Mouse (Mus musculus): ENCODE results near the gene Acot6. TPM values are rescaled to one million over a fixed set of nuclear protein-coding genes. Genes with fewer than 3 reads are reported as not detected.

Acot6 gene
- 0.66 and 0.81 TPM in 2 replicates for polyA plus RNA-seq (2012; rRNA removed)

DNA sequence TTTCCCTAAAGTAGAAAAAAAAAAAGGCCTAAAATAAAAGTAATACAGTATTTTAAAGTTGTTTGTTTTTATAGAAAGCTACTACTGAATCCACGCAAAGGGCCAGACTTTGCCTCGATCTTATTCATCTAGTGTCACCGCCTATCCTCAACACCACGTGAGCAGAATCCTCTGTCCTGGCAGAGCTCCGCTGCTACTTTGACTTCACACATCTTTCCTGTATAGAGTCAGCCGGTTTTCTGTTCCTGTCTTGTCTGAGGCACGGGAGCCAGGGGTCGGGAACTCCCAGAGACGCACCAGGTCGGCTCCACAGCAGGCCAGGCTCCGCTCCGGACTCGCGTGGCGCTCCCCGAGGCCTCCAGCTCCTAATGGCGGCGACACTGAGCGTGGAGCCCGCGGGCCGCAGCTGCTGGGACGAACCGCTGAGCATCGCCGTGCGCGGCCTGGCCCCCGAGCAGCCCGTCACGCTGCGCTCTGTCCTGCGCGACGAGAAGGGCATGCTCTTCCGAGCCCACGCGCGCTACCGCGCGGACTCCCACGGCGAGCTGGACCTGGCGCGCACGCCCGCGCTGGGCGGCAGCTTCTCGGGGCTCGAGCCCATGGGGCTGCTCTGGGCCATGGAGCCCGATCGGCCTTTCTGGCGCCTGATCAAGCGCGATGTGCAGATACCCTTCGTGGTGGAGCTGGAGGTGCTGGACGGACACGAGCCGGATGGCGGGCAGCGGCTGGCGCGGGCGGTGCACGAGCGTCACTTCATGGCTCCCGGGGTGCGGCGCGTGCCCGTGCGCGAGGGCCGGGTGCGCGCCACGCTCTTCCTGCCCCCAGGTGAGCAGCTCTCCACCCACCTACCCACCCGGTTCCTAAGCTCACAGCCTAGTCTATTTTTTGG is at the start of gene Acot6:
Gene Acot6, plus strand, starts transcription at position 51 of the 889 bp plus-strand sequence.

DNA sequence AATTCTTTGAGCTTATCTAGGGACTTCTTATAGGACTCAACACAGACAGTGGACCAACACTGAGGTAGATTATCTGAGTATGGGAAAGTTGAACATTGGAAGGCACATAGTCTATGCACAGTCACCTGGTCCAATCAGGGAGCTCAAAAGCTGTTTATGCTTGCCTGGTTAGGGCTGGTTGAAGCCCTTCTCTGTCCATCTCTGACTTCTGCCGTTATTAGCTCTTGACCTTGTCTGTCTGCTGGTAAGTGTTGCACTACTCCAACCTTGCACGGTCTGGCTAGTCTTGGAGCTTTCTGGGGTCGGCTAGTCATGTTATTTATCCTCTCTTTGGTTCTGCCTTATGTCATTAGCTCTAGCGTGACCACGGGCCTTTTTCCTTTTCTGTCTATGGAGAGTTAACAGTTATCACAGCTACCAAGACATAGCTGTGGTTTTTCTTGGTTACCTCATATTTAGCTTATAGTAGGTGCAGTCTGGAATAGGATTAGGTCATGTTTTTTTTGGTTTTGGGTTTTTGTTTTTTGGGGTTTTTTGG is 48.4 kb upstream of the Acot6 start, which contains the start of gene Acot3:
Gene Acot3, plus strand, starts transcription at position 208 of the 538 bp plus-strand sequence.

DNA sequence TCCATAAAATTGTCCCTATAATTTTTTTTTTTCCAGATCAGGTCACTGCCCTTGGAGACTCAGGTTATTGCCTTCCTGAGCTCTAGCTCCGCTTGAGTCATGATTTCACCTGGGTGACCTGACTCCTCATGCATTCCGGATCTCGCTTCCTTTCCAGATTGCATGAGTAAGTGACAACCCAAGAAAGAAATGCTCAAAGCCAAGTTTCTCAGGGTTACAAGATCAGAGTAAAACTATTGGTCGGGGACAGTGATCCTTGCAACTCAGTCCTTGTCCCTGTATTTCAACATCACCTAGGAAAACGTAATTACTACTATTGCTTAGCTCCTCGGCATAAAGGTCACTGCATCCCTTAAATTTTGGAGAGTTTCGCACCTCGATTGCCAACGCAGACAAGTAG is 31.5 kb upstream of the Acot6 start, which contains the start of gene Acot5:
Gene Acot5, plus strand, starts transcription at position 340 of the 400 bp plus-strand sequence.

DNA sequence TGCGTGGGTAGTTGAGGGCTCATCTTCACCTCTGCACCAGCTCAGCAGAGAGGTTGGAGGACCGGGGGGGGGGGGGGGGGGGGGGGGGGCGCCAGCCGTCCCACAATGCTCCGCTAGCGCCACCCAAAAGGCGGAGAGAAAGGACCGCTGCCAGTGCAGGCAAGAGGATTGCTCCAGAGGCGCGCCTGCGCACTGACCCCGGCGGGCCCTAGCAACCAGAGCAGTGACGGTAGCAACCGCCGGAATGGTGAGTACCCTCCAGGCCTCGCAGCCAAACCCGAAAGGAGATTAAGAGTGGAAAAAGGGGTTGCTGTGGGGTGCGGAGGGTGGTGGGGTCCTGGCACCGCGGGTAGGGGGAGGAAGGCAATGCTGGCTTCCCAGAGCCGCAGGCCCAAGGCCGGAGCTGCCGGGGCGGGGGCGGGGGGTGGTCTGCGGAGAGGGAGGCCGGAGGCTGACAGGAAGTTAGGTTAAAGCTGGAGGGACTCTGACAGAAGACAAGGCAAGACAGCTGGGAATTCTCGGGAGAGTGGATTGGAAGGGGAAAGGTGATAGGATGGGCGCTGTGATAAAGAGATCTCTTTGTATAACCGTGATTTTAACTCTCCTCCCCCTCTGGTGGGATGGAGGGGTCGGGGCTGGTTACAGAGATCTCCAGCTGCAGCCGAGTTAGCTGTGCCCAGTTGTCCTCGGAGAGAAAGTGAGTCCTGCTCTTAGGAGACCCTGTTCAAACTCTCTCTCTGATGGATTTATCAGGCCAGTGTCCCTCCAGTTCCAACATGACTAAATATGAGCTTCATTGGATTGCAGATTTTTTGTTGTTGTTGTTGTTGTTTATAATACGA is 13.9 kb downstream of the Acot6 start, which contains the start of gene Dnal1:
Gene Dnal1, plus strand, starts transcription at position 214 of the 842 bp plus-strand sequence.

DNA sequence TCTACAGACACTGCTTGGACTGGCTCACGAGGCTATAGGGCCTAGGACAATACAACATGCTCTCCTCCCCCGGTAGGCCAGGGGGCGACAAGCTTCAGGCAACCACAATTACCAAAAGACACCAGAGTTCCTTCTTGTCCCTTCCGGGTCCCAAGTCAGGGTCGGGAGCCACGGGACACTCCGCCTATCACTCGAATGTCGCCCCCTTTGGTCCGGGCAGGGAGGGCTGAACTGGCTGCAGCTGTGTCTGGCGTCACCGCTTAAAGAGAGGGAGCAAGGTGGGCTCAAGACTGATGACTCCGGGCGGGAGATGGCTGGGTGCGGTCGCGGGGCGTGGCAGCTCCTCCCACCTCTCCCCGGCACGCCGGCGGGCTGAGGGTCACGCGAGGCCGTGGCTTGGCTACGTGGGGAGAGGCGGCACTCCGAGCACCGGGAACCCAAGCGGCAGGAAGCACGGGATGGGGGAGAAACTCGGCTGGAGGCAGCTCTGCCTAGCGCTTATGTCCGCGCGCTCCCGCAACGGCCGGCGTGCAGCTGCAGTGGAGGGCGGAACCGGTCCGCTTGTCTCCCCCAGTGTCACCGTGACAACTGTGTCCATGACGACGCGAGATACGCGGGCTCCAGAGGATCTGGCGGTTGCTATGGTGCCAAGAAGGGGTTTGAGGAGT is 47.6 kb downstream of the Acot6 start, which contains the start of gene Pnma1:
Gene Pnma1, minus strand, starts transcription at position 536 of the 668 bp plus-strand sequence.

Other genes with a start within 250 kb of the Acot6 start
- 32.1 and 32.7 TPM in 2 replicates for gene Numb, start 178.7 kb upstream of the Acot6 start, polyA plus RNA-seq (2012; rRNA removed)
- 6.8 and 14.5 TPM in 2 replicates for gene Riox1, start 150.0 kb upstream of the Acot6 start, polyA plus RNA-seq (2012; rRNA removed)
- not detected in 2 replicates for gene Heatr4, start 115.8 kb upstream of the Acot6 start, polyA plus RNA-seq (2012; rRNA removed)
- 5.4 and 9.0 TPM in 2 replicates for gene Acot2, start 112.8 kb upstream of the Acot6 start, polyA plus RNA-seq (2012; rRNA removed)
- 20.7 and 42.3 TPM in 2 replicates for gene Acot1, start 91.2 kb upstream of the Acot6 start, polyA plus RNA-seq (2012; rRNA removed)
- gene Acot4, start 62.3 kb upstream of the Acot6 start, polyA plus RNA-seq (2012; rRNA removed): 0.97 and 1.2 TPM in 2 replicates
- gene Gm49366, start 61.7 kb upstream of the Acot6 start, polyA plus RNA-seq (2012; rRNA removed): not detected in 2 replicates
- gene Acot3, start 48.5 kb upstream of the Acot6 start, polyA plus RNA-seq (2012; rRNA removed): 0.04 TPM in 1 of 2 replicates, not detected in the other
- gene Acot5, start 31.3 kb upstream of the Acot6 start, polyA plus RNA-seq (2012; rRNA removed): not detected in 2 replicates
- gene Dnal1, start 13.7 kb downstream of the Acot6 start, polyA plus RNA-seq (2012; rRNA removed): 0.29 and 0.90 TPM in 2 replicates
- gene Pnma1, start 47.8 kb downstream of the Acot6 start, polyA plus RNA-seq (2012; rRNA removed): 0.19 TPM in 1 of 2 replicates, not detected in the other
- gene Elmsan1, start 118.2 kb downstream of the Acot6 start, polyA plus RNA-seq (2012; rRNA removed): 4.8 and 5.7 TPM in 2 replicates
- gene Ptgr2, start 184.6 kb downstream of the Acot6 start, polyA plus RNA-seq (2012; rRNA removed): 1.5 and 2.0 TPM in 2 replicates
- 5.9 and 7.5 TPM in 2 replicates for gene Zfp410, start 216.2 kb downstream of the Acot6 start, polyA plus RNA-seq (2012; rRNA removed)

Data from stomach, adult 2 months (tissue).